Mouse (Mus musculus) adrenal gland, adult 8-10 months (tissue): ENCODE measurements at regions not wholly inside any gene's neighbourhood (a gene's known extent, or its start where the extent isn't known, plus 50 kb on each side); places are given as distances from the start of the nearest gene placed in this dataset.

Experiments used
- DNase-seq: peaks from one replicate; pipeline ENCODE4 v3.0.0; 2022
- microRNA-seq, 2 experiments: library from miRNA; unstranded; fragments of <30 nt; microRNA quantifications; one replicate each; pipeline ENCODE4 v1.2.0; 2022

GRCm38 (mm10) chr5:12926289-12926688 lies 198.9 kb upstream of the Sema3a start:
- DNase-seq = no peak

- DNase-seq = no peak
These were observed 198.0 kb upstream of the Sema3a start for GRCm38 (mm10) chr5:12927247-12927646.

GRCm38 (mm10) chr5:12937052-12937451 lies 188.2 kb upstream of the Sema3a start:
- DNase-seq = no peak

- no peak for DNase-seq
These were observed 186.9 kb upstream of the Sema3a start for GRCm38 (mm10) chr5:12938162-12938852.

GRCm38 (mm10) chr5:12944554-12944953 lies 180.7 kb upstream of the Sema3a start:
- peak; percentile 4 for DNase-seq

- DNase-seq = no peak
These were observed 176.7 kb upstream of the Sema3a start for GRCm38 (mm10) chr5:12948472-12948871.

- DNase-seq = no peak
These were observed 154.2 kb upstream of the Sema3a start for GRCm38 (mm10) chr5:12970987-12971386.

- DNase-seq = no peak
These were observed 151.5 kb upstream of the Sema3a start for GRCm38 (mm10) chr5:12973701-12974100.

GRCm38 (mm10) chr5:12976015-12976742 lies 149.0 kb upstream of the Sema3a start:
- DNase-seq = no peak

GRCm38 (mm10) chr5:12977875-12978274 lies 147.3 kb upstream of the Sema3a start:
- DNase-seq = no peak

GRCm38 (mm10) chr5:12993826-12994225 lies 131.4 kb upstream of the Sema3a start:
- DNase-seq = no peak

GRCm38 (mm10) chr5:12997440-12997839 lies 127.8 kb upstream of the Sema3a start:
- no peak for DNase-seq

- no peak for DNase-seq
These were observed 118.1 kb upstream of the Sema3a start for GRCm38 (mm10) chr5:13007132-13007531.

- no peak for DNase-seq
These were observed 102.9 kb upstream of the Sema3a start for GRCm38 (mm10) chr5:13022270-13022669.

- no peak for DNase-seq
These were observed 91.9 kb upstream of the Sema3a start for GRCm38 (mm10) chr5:13033332-13033731.

- DNase-seq = no peak
These were observed 89.1 kb upstream of the Sema3a start for GRCm38 (mm10) chr5:13036127-13036526.

- DNase-seq = no peak
These were observed 66.3 kb upstream of the Sema3a start for GRCm38 (mm10) chr5:13058883-13059423.

GRCm38 (mm10) chr5:13066942-13067341 lies 58.3 kb upstream of the Sema3a start:
- DNase-seq = no peak

Small RNA genes lying in the stretch of these regions (microRNA-seq; reads per million reads assigned to microRNA genes)
- 0 reads per million in 2 experiments for gene Gm23243
